Mouse (Mus musculus): ENCODE data around the gene Higd1c.
A peak's percentile ranks its signal among the peaks of the same experiment; 100 is the strongest.
"Not testable (repeated sequence)": the region's sequence is repeated elsewhere in the genome, so short reads cannot be mapped to it uniquely, and the experiment has no call there.

Gene Higd1c

DNA sequence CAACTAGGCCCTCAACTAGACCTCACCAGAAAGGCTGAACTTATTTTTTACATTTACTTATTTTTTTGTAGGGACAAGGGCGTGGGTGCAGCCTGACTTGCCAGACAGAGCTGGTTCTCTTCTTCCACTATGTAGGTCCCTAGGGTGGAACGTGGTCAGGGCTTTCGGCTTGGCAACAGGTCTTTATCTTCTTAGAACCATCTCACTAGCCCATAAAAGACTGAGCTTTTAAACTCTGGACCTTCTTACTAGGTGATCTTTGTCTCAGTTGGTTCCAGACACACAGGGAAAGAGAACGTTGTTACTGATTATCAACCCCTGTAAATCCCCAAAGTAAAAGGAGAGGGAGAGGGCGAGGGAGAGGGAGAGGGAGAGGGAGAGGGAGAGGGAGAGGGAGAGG is 49.0 kb downstream of the Higd1c start:
- DNase-seq = no peak

DNA sequence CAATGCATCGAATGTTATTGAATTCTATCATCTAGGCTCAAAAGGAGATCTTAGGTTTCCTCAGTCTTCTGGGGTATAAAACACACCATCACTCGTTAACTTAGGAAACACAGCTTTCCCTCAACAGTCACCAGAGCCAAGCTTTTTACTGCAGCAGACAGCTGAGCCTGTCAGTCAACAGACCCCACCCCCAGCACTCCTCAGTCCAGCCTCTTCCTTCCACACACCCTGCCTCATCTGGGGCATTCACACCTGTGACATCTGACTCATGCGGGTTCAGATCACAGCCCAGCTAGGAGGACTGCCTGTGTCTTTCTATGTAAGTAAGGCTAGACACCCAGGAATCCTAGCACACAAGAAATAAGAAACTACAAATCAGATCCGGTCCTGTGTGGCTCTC is 49.7 kb downstream of the Higd1c start:
- DNase-seq = peak; percentile 73

DNA sequence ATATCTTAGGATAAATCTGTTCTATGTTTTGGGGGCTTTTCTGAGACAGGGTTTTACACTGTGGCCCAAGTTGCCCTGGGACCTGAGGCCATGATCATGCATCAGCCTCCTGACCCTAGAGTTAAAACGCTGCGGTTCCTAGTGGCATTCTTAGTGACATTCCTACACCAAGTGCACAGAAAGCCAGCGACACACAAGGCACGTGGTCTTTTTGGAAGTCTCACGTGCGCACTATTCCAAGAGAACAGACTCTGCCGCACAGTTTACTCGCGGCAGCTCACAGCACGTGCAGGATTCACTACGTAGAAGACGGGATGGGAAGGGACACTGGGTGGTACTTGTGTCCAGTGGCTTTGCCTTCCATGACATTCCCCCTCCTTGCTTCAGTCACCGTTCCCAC is 50.6 kb downstream of the Higd1c start:
- DNase-seq = no peak

DNA sequence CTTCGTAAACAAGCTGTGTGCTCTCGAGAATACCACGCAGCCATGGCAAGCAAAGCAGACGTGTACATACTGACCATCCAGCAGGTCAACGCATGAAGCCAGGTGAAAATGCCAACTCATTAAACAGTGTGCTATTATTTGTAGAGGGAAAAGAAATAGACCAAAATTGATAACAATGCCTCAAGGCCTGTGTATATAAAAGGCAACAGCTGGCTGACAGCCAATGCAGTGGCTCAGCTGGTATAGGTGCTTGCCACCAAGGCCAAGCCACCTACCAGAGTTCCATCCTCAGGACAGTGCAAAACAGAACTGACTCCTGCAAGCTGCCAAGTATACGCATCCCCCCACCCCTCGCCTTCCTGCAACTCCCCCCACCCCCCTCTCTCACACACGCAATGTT is 51.3 kb downstream of the Higd1c start:
- no peak for DNase-seq

DNA sequence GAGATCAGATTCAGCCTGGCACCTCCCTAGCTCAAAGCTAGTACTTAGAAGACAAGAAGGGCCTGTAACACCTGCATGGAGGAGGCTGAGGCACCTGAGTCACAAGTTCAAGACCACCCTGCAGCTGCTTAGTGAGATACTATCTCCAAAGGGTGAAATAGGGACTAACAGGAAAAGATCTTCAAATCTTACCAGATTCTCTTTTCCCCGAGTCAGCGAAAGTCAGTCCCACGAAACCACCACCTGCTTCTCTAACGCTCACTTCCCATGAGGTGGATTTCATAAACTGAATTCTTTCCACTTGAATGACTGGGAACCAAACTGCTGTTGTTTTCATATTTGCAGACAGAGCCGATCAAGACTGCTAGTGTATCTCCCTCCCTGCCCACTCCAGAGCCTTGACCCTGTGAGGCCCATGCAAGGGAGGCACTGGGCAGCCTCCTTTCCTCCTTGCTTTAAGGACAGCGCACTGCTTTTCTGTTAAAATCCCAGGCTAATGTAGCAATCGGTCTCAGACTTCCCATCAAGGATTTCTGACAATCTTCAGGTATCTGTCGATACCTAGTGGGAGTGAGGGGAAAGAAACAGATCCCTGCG is 53.6 kb downstream of the Higd1c start:
- peak; percentile 42 for DNase-seq

DNA sequence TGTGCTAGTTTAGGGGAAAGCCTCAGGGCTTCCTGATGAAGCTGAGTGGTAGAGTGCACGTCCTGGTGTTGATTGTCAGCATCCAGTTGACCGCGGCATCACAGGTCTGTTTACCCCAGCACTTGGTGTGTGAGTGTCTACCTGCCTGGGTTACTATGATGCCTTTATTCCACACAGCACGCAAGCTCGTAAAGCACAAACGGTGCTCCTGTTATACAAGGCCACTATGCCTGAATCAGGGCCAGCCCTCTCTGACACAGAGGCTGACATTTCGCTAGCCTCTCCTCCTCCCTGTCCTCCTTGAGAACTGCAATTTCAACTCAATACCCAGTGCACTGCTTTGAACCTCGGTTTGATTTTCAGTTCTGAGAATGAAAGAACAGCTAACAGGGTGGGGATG is 55.0 kb downstream of the Higd1c start:
- DNase-seq = peak; percentile 34

DNA sequence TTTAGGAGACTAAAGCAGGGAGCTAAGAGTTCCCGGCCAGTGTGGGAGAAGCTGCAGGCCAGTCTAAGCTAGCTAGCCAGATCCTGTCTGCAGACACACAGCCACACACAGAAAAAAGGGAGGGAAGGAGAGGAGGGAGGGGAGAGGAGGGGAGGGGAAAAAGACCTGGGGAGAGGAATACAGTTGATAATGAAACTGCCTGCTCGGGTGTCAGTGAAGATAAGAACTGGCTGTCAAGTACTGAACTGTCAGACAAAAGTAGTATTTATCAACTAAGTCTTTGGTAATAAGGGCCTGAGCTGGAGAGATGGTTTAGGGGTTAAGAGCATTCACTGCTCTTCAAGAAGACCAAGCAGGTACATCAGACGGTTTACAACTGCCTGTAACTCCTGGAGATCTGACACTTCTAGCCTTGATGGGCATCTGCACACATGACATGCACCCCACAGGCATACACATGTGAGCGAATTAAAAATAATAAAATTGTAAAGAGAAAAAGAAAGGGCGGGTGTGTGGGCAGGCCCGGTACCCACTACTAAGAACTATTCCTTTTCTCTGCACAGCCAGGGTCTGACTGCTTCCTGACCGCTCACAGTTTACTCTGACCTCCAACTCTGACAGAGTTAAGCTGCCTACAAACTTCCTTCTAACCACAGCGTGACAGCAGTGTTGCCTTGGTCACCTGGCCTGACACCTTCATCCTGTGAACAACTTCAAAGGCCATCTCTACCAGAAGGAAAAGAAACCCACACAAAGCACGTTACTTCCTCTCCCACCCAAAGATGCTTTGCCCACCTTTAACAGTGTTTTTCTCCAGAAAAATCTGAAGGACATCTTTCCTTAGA is 55.8 kb downstream of the Higd1c start:
- no peak for DNase-seq

DNA sequence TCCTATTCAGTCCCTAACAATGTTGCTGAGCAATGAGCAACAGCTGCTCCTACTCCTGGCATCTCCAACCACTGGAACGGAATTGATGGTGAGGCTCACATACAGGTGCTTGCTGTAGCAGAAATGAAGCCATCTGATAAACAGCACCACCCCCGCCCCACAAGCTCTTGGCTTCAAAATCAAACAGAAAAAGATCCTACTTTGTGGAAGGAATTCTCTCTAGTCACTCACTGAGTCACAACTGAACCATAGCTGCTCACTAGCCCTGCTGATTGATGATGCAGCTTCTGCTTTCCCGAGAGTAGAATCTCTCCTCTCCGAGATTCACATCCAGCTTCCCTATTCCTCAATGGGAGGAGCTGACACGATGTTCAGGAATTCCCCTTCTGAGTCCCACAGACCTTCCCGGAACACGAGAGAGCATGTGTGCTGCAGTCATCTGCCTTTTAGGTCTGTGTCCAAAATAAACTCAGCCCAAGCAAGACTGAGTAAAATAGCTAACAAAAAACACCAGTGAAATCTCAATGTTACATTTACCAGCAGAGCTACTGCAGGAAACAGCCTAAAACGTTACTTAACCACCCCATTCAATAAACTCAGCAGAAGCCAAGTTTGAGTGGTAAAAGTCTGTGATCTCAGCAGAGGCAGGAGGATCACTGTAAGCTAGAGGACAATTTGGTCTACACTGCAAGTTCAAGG is 56.9 kb downstream of the Higd1c start:
- no peak for DNase-seq

DNA sequence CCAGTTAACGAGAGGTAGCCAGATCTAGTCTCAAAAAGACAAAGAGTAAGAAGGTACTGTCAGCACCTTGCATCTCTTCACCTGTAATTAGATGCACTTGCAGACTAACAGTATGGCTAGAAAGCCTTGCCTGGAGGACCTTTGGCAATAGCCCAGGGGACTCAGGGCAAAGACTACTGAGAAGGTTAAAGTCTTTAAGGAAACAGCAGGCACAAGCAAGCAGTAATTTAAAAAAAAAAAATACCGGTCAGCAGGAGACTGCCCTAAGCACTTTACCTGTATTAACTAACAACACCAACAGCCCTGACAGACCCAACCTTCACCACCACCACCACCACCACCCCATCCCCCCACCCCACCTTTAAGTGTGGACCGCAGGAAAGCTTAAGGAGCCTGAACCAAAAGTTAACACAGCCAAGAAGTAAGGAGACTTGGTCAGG is 57.4 kb downstream of the Higd1c start, which contains the start of gene Gm5475:
Gm5475 (plus strand) TSS at position 390 of the 440 bp plus-strand sequence.
- not testable (repeated sequence) for DNase-seq

DNA sequence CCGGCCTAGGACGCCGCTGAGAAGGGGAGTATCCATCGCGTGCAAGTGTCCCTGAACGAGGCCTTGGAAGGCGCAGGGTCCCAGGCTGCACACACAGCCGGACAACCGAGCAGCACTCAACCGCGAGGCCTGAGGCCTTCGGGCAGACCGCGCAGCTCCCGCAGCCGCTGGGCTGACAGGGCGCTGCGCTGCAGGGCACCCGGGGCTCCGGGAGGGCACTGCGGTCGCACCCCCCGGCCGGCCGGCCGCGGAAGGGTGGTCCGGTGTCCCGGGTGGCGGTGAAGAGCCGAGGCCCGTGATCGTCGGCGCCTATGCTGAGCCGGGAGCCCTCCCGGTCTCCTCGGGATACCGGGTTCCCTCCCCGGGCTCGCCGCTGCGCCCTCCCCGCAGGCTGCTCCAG is 58.1 kb downstream of the Higd1c start:
- no peak for DNase-seq

DNA sequence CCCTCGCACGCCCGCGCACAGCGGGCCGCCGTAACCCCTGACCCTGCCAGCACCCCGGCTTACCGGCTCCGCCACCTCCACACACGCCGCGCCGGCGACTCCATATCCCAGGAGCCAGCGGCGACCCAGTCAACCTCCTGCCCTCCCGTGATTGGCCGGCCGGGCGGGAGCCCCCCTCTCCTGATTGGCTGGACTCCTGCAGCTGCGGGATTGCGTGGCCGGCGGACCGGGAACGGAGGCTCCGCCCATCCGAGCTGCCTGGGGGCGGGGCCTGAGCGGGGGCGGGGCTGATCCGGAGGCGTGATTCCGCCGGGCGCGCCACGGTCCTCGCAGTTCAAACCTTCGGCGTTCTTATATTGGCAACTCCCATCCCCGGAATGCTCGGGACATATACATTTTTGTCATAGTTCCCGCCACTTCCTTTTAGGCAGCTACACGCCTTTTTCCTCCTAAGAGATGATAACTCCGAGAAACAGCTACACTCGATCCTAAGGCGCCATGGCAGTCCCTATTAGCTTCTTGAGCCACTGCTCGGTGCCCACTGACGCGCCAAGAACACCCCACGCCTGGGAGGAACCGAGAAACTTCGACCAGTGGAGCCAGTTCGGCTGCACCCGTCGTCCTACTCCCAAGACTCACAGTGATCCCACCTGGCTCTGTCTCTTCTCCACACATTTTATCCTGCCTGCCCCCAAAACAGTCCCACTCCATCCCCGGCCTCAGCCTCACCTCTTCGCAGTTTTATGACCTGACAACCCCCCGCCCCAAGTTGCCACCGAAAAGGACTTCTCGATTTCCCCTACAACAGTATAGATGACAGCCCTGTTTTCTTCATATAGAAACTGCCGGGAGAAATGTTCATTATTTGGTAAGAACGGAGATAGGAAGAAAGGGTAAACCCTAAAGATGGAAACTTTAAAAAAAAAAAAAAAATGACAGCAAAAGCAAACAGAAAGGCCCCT is 58.8 kb downstream of the Higd1c start:
- DNase-seq = peak; percentile 96

DNA sequence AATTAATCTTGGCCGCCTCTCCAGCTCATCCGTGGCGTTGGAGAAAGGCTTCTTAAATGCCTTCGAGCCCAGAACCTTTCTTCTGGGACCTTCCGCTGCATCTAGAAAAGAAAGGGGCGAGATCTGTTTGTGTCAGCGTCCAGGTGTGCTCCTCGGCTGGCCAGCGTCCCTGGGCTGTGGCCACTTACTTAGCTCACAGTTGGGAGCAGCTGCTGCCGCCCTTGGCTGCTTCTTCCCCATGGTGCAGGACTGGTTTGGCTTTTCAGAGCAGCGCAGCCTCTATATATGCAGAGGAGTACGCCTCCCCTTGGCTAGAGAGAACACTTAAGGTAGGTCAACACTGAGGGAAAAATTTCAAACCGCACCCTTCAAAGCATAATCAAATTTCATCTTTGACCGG is 59.6 kb downstream of the Higd1c start:
- DNase-seq = peak; percentile 36

DNA sequence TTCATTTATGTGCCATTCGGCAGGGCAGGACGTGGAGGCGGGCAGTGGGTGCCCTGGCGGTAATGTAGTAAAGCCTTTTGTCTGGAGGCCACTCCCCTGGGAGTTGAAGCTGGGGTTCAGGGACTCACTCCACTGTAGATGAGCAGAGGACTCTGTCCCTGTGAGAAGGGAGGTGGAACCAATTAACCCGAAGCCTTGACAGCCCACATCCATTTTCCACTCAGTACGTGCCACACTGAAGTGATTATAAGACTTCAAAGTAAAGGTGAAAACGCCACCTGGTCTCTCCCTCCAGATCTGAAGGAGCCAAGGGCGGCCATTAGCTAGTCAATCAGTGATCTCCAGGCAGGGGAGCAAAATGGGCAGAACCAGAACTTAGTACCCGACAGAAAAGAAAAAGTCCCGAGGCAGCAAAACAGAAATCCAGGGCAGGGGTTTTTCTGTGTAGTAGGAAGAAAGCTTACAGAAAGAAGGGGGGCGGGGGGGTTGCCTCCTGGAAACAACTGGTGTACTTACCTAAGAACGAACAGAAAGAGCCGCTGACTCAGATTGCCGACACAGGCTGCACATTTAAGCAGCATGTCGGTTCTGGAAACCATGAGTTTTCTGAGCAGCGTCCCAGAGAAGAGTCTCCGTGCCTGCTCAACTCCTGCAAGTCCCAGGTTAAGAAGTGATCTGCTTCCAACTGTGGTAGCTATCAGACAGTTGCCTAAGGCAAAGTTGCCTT is 60.2 kb downstream of the Higd1c start, which contains the start of gene Slc11a2:
Slc11a2 (minus strand) TSS at position 677 of the 727 bp plus-strand sequence.
- DNase-seq = no peak

DNA sequence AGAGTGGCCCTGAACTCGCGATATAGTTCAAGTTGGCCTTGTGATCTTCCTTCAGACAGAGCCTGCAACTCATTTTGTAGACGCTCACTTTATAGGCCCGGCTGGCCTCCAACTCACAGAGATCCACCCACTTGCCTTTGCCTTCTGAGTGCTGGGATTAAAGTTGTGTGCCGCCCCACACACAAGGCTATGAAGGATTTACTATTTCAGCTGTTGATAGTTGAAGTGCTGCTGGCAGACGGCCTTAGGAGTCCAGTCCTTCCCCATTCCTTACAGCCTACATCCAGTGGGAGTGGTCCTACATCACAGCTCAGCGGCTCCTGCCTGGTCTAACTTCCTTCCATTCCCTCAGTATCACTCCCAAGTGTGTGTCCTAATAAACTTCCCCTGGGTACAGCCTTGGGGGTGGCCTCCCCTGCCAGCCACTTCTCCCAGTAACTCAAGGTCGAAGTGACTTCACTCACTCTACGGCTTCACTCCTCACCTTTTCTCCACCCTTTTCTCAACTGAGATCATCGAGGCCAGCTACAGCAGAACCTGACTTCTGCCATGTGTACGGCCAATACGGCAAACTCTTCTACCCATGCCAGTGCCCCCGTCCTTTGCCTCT is 64.1 kb downstream of the Higd1c start:
- DNase-seq = no peak

DNA sequence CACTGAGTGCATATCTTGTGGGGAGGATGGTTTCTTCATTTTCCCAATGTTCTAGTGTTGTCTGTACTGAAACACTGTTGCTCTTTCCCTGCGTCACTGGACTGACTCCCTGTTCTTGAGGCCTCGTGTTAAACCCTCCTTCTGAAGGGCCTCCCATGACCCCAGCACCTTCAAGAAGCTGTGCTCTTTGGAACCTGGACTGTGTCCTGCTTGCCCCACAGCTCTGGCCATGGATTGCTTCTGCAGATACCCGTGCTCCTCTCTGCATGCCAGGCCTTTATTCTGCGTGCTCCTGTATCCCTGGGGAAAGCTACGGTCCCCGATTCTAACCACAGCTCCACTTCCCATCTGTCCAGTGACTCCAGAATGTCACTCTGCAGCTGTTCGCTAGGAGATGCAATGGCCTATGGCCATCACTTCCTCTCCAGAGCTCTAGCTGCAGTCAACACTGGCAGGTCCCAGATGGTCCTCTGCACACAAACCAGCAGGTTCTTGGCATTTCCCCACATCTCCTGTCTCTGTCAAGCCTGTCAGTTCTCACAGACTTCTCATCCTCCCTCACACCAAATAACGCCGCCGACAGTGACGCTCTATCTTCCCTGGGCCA is 65.7 kb downstream of the Higd1c start:
- DNase-seq = no peak

DNA sequence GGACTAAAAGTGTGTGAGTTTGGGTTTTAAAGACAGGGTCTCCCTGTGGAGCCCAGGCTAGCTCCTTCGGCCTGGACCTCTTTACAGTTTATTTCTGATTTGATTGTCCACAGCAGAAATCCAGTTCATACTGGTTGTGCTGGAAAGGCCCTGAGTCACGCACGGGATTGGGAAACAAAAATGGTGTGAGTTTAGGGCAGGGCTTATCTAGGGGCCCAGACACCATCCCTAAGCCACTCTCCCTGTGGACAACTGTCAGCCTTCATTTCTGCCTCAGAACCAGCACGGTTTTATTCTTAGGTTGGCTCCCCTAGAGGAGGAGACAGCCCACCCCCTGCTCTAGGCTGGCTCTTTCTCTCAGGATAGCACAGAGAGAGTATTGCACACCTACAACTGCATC is 68.9 kb downstream of the Higd1c start:
- DNase-seq = no peak

Measured in thymus, postnatal 4 days (tissue).